Mouse (Mus musculus) heart, embryonic 14.5 days (tissue): Measurements from ENCODE around the gene Map3k14. TPM values are rescaled to one million over a fixed set of nuclear protein-coding genes. Genes with fewer than 3 reads are reported as not detected.

Source experiments
- ATAC-seq: fragments of 200-750 bp; cut with Nextera tagmentation; 2 replicates; pipeline ENCODE4 v1.8.0; 2017; ENCODE audit warnings: low read depth, moderate TSS enrichment; ENCODE audit not compliant: insufficient number of reproducible peaks, insufficient read depth, low FRiP score
- H3K27ac ChIP-seq, 2 experiments: fragments of 200-500 bp in 1 of 2; fragments of 300-500 bp in 1 of 2; sonication (generic) in 1 of 2; replicated peaks in 1 of 2; 2 replicates each; pipeline ENCODE4 v1.5.1; 2012 to 2014; ENCODE audit warnings: low read depth in 2 of 2, low read length in 2 of 2, control low read depth in 1 of 2, mild to moderate bottlenecking in 1 of 2, mixed read lengths in 1 of 2; ENCODE audit not compliant: control insufficient read depth in 1 of 2, insufficient read depth in 1 of 2
- H3K27me3 ChIP-seq: fragments of 300-500 bp; sonication (generic); 2 replicates; pipeline ENCODE4 v1.6.1; 2014; ENCODE audit warnings: mild to moderate bottlenecking, low read length, control low read depth; ENCODE audit not compliant: control insufficient read depth, insufficient read depth
- H3K36me3 ChIP-seq: fragments of 300-500 bp; sonication (generic); 2 replicates; pipeline ENCODE4 v1.6.1; 2014; ENCODE audit warnings: mild to moderate bottlenecking, control low read depth, low read length, mixed read lengths; ENCODE audit not compliant: control insufficient read depth, insufficient read depth
- H3K4me1 ChIP-seq, 2 experiments: fragments of 200-500 bp in 1 of 2; fragments of 300-500 bp in 1 of 2; sonication (generic) in 1 of 2; 2 replicates each; pipeline ENCODE4 v1.6.1; 2012 to 2014; ENCODE audit warnings: low read length in 2 of 2, control low read depth in 1 of 2, mixed read lengths in 1 of 2; ENCODE audit not compliant: control insufficient read depth in 2 of 2, insufficient read depth in 2 of 2
- H3K4me2 ChIP-seq: fragments of 300-500 bp; sonication (generic); 2 replicates; pipeline ENCODE4 v1.6.1; 2014; ENCODE audit warnings: mild to moderate bottlenecking, low read length
- H3K4me3 ChIP-seq, 2 experiments: fragments of 200-500 bp in 1 of 2; fragments of 300-500 bp in 1 of 2; sonication (generic) in 1 of 2; 2 replicates each; pipeline ENCODE4 v1.5.1; 2012 to 2014; ENCODE audit warnings: low read length in 2 of 2, mild to moderate bottlenecking in 2 of 2, control low read depth in 1 of 2, low read depth in 1 of 2, moderate library complexity in 1 of 2; ENCODE audit not compliant: control insufficient read depth in 1 of 2, insufficient read depth in 1 of 2
- H3K9ac ChIP-seq: fragments of 300-500 bp; sonication (generic); 2 replicates; pipeline ENCODE4 v1.6.1; 2014; ENCODE audit warnings: mild to moderate bottlenecking, low read length
- H3K9me3 ChIP-seq: fragments of 300-500 bp; sonication (generic); 2 replicates; pipeline ENCODE4 v1.6.1; 2016; ENCODE audit warnings: low read length, control low read depth; ENCODE audit not compliant: control insufficient read depth
- WGBS: fragments of 180-500 bp; shearing (Covaris S2); extraction: QIAGEN DNeasy Blood & Tissue Kit; methylation state at CpG from one replicate; pipeline ENCODE4 v1.1.7; 2014; 5-methylcytosine and 5-hydroxymethylcytosine counted together
- polyA plus RNA-seq: library from polyadenylated mRNA; unstranded; fragments of >200 nt; fragmentation: Nextera tagmentation; extraction: Ambion mirVana; gene quantifications from 2 replicates; pipeline ENCODE4 v1.2.1, GENCODE M21; 2014

Gene Map3k14
- polyA plus RNA-seq, 1 experiment from 2014 or later = 1.3 TPM

GRCm38 (mm10) chr11:103263551-103263950 lies 3.7 kb downstream of the Map3k14 start:
- Histone ChIP-seq H3K27ac (no peak overlapping the region), H3K9me3 (no peaks in the 10 kb centered on the region), H3K27me3 (no peaks in the 10 kb centered on the region), H3K36me3 (no peaks in the 10 kb centered on the region), H3K9ac (no peak overlapping the region; the same call in 1 of the 2 replicates), H3K4me3 (no peak overlapping the region), H3K4me2 (no peak overlapping the region), H3K4me1 (peaks cover 21 to 41% of the 10 kb centered on the region in 2 experiments)
- no peak for ATAC-seq
- 50% methylated on average over 10 of the region's 10 CpGs for WGBS

DNA sequence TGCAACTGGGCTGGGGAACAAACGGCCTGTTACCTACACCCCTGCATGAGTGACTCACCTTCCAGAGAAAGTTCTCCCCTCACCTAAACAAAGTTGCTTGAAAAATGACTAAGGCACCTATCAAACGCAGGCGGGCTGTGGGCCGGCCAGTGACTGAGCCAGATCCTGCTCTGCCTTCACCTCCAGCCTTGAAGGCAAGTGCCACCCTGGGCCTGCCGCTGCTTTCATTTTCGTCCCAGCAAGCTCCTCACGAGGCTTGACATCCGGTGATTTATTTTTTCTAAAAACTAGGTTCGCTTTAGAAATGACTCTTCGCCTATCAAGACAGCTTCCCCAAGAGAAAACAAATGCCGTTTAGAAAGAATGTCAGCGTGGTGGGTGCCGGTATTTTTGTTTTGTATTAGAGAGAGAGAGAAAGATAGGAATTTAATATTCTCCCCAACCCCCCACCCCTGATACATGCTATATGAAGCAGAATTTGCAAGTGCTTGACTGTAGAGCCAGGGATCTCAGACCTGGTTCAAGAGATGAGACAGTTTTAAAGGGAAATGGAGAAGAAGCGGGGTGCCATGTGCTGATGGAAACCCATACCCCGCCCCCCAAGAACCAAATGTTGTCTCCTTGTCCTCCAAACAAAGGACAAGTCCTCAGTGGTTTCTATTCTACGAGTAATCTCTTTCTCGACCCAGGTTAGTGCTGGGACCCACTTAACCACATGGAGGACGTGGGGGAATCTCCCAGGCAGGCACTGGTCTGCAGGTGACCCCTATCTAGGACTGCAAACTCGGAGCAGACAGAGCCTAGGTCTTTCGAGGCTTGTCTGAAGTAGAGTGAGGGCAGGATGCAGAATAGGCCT lies 4.6 kb downstream of the Map3k14 start:
- H3K36me3 ChIP-seq = no peaks in the 10 kb centered on the region
- peak overlapping the region; percentile 55 for H3K4me2 ChIP-seq
- no peaks in the 10 kb centered on the region for H3K9me3 ChIP-seq
- ATAC-seq = no peak
- H3K4me3 ChIP-seq = no peak overlapping the region
- H3K27me3 ChIP-seq = no peaks in the 10 kb centered on the region
- peak overlapping the region in 1 of 2 experiments; percentile 61; a peak in 2 of 4 replicates for H3K27ac ChIP-seq
- 59% methylated on average over 20 of the region's 20 CpGs for WGBS
- peaks cover 21 to 33% of the 10 kb centered on the region in 2 experiments for H3K4me1 ChIP-seq
- H3K9ac ChIP-seq = peak overlapping the region; percentile 60

DNA sequence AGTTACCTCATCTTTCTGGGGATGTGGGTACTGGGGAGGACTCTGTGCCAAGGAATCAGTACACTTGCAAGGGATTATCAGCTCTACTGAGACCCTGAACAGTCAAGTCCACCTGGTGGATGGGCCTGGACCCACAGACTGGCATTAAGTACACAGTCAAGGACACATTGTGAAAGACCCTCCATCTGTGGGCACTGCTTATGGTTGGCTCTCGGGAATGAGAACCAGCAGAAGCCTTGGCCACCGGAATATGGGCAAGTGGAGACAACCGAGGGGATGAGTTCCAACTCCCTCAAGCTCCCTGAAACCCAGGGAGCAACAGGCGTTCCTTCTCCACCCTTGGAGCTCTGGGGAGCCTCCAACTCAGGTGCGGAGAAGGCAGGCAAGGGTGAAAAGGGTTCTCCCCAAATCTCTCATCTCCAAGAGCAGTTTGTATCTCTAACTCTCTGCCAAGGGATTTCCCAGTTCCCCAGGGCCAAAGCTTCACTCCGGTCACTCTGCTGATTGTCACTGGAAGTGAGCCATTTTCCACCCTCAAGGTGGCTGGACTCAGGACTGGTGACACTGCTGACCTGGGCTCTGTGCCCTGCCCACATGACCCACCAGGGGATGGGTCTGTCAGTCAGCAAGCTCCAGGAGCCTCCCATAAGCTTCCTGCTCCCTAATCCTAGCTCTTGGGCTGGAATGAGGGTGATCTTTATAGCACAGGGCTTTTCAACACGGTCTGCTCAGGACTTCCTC lies 5.4 kb downstream of the Map3k14 start:
- H3K27me3 ChIP-seq = no peaks in the 10 kb centered on the region
- peak overlapping the region; percentile 55 for H3K4me2 ChIP-seq
- H3K4me3 ChIP-seq = no peak overlapping the region
- peaks cover 21 to 33% of the 10 kb centered on the region in 2 experiments for H3K4me1 ChIP-seq
- H3K9ac ChIP-seq = peak overlapping the region; percentile 60
- WGBS = 71% methylated on average over 7 of the region's 7 CpGs
- H3K36me3 ChIP-seq = no peaks in the 10 kb centered on the region
- H3K9me3 ChIP-seq = no peaks in the 10 kb centered on the region
- ATAC-seq = no peak
- peak overlapping the region in 1 of 2 experiments; percentile 61; a peak in 2 of 4 replicates for H3K27ac ChIP-seq

GRCm38 (mm10) chr11:103260515-103261192 lies 6.6 kb downstream of the Map3k14 start:
- no peak overlapping the region for H3K4me2 ChIP-seq
- no peaks in the 10 kb centered on the region for H3K27me3 ChIP-seq
- H3K9ac ChIP-seq = no peak overlapping the region
- ATAC-seq = no peak
- 79% methylated on average over 12 of the region's 12 CpGs for WGBS
- no peak overlapping the region for H3K27ac ChIP-seq
- H3K36me3 ChIP-seq = no peaks in the 10 kb centered on the region
- no peak overlapping the region for H3K4me3 ChIP-seq
- no peaks in the 10 kb centered on the region for H3K9me3 ChIP-seq
- peaks cover 17 to 23% of the 10 kb centered on the region in 2 experiments for H3K4me1 ChIP-seq

DNA sequence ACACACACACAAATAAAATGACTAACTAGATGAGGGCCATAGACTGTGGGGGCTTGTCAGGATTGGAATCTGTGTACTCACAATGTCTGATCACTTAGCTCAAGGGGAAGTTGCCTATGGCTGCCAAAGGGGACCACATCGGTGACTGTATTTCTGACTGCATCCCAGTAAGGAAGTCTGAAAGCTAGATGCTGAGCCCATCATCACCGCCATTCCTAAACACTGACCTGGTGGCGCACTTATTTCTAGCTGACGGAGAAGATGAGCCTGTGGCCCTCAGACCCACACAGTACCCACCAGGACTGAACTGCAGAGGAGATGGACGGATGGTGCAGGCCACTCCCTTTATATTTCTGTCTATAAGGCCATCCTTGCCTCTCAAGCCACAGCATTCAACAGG lies 7.2 kb downstream of the Map3k14 start:
- H3K27ac ChIP-seq = no peak overlapping the region
- H3K27me3 ChIP-seq = no peaks in the 10 kb centered on the region
- 87% methylated on average over 5 of the region's 5 CpGs for WGBS
- H3K36me3 ChIP-seq = no peaks in the 10 kb centered on the region
- no peaks in the 10 kb centered on the region for H3K9me3 ChIP-seq
- no peak overlapping the region for H3K4me2 ChIP-seq
- H3K9ac ChIP-seq = no peak overlapping the region
- H3K4me1 ChIP-seq = peaks cover 17 to 21% of the 10 kb centered on the region in 2 experiments
- ATAC-seq = no peak
- no peak overlapping the region for H3K4me3 ChIP-seq

DNA sequence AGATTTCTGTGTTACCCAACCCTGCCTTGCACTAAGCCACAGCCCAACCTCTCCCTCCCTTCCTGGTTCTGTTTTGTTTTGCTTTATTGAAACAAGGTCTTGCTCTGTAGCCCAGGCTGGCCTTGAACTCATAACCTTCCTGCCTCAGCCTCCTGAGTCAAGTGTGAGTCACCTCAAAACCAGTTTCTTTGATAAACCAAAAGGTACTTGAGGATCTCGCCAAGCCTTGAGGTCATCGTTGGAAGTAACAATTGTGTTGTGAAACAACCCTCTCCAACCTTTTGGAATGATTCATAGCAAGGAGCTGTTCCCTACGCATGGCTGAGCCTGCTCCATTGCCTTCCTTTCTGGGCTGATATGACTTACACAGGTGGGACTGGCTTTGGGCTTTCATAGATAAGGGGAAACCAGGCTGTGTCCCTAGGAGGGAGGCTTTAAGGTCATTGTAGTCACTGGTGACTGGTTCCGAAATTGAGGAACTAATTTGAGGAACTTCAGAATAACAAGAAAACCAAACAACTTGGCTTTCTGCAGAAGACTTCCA lies 9.3 kb downstream of the Map3k14 start:
- no peak overlapping the region for H3K4me2 ChIP-seq
- H3K36me3 ChIP-seq = no peaks in the 10 kb centered on the region
- no peak for ATAC-seq
- no peak overlapping the region for H3K9ac ChIP-seq
- H3K4me1 ChIP-seq = peaks cover 13 to 15% of the 10 kb centered on the region in 2 experiments
- no peaks in the 10 kb centered on the region for H3K9me3 ChIP-seq
- H3K27me3 ChIP-seq = no peaks in the 10 kb centered on the region
- H3K27ac ChIP-seq = no peak overlapping the region
- WGBS = 84% methylated on average over 4 of the region's 4 CpGs
- no peak overlapping the region for H3K4me3 ChIP-seq

GRCm38 (mm10) chr11:103253605-103254004 lies 13.7 kb downstream of the Map3k14 start:
- H3K27me3 ChIP-seq = no peaks in the 10 kb centered on the region
- WGBS = 84% methylated on average over 5 of the region's 5 CpGs
- ATAC-seq = no peak
- H3K9ac ChIP-seq = no peak overlapping the region
- no peaks in the 10 kb centered on the region for H3K36me3 ChIP-seq
- H3K9me3 ChIP-seq = no peaks in the 10 kb centered on the region
- H3K4me1 ChIP-seq = peaks cover 7 to 10% of the 10 kb centered on the region in 2 experiments
- H3K27ac ChIP-seq = no peak overlapping the region
- no peak overlapping the region for H3K4me2 ChIP-seq
- H3K4me3 ChIP-seq = no peak overlapping the region
